In the genomic region with DNA sequence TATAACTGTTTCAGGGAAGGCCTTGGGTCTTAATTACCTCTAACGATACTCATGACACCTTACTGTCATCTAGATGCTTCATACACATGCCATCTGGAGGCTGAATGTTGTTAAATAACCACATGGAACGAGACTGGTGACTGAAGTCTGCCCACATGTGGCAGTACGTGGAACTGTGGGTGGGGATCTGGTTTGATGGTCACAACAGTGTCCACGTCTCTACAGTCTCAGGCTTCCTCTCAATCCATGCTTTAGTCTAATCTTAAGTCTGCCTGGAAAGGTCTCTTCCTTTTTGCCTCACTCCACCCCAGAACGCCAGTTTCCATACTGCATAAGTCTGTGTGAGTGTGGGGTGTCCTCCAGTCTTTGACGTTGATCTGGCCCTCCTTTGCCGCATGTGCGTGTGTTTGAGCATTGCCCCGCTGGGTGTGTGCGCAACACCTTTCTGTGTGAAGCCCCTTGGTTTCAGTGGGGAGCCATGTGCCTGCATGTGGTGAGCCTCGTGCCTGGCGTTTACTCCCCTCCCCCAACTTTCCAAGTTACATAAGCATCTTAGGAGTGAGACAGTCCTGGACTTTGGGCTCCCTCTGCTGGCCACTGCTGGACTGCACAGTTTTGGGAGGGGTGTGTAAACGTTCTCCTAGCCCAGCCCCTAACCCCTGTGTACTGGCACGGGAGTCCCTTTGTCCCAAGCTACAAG, we compare ENCODE assay signal across 8 mouse cellular contexts. TPM values are rescaled to one million over a fixed set of nuclear protein-coding genes. Genes with fewer than 3 reads are reported as not detected.
A peak's percentile ranks its signal among the peaks of the same experiment; 100 is the strongest.
DNase-seq lines count a peak whose midpoint lies in the region; ATAC-seq and TF ChIP-seq lines count a peak whose summit lies in the region.

No protein-coding gene starts in this region.

- peaks cover under 1% of the 10 kb centered on the region; the same call in 1 of the 2 replicates for H3K27me3 ChIP-seq in heart, embryonic 11.5 days (ENCODE audit: control insufficient read depth, insufficient read depth, low read length)
- H3K27me3 ChIP-seq in kidney, embryonic 15.5 days = no peaks in the 10 kb centered on the region
- H3K27me3 ChIP-seq in limb, embryonic 15.5 days = no peaks in the 10 kb centered on the region
- H3K27me3 ChIP-seq in midbrain, postnatal 0 days (ENCODE audit: insufficient read depth, low read length) = no peaks in the 10 kb centered on the region

- 2% methylated on average over 14 of the region's 14 CpGs for WGBS in heart, embryonic 11.5 days (ENCODE audit: insufficient replicate concordance)
- WGBS in kidney, embryonic 15.5 days = 1% methylated on average over 14 of the region's 14 CpGs
- 1% methylated on average over 14 of the region's 14 CpGs for WGBS in limb, embryonic 15.5 days
- WGBS in midbrain, postnatal 0 days = 2% methylated on average over 14 of the region's 14 CpGs

- peak; percentile 64 for ATAC-seq in erythroblast, adult 5-6 weeks (replicated peaks; ENCODE audit: low FRiP score, poor library complexity, severe bottlenecking)
- ATAC-seq in heart, embryonic 11.5 days (replicated peaks; ENCODE audit: insufficient number of reproducible peaks, low FRiP score, low TSS enrichment) = peak; percentile 64
- ATAC-seq in kidney, embryonic 15.5 days (replicated peaks; ENCODE audit: low FRiP score) = peak; percentile 75
- ATAC-seq in limb, embryonic 15.5 days (ENCODE audit: insufficient number of reproducible peaks, low FRiP score, low TSS enrichment, low read depth) = peak; percentile 84
- ATAC-seq in midbrain, postnatal 0 days (ENCODE audit: low FRiP score) = peak; percentile 79

- peaks cover 9% of the 10 kb centered on the region; the same call in 1 of the 2 replicates for H3K4me1 ChIP-seq in heart, embryonic 11.5 days (ENCODE audit: control insufficient read depth, insufficient read depth, low read length)
- peaks cover 55% of the 10 kb centered on the region for H3K4me1 ChIP-seq in kidney, embryonic 15.5 days
- H3K4me1 ChIP-seq in limb, embryonic 15.5 days = peaks cover 45% of the 10 kb centered on the region
- peaks cover 4% of the 10 kb centered on the region; the same call in 1 of the 2 replicates for H3K4me1 ChIP-seq in midbrain, postnatal 0 days (ENCODE audit: insufficient read depth, low read length)

- peak; percentile 96 for TF ChIP-seq CTCF in brain, embryonic 14.5 days (IDR thresholded peaks at IDR 0.05; ENCODE audit: borderline replicate concordance, extremely low read depth, insufficient read depth, insufficient read length)
- TF ChIP-seq CTCF in midbrain, postnatal 0 days (IDR thresholded peaks at IDR 0.05) = peak; percentile 93

- H3K36me3 ChIP-seq in heart, embryonic 11.5 days (ENCODE audit: control insufficient read depth, insufficient read depth, low read length) = no peaks in the 10 kb centered on the region
- H3K36me3 ChIP-seq in kidney, embryonic 15.5 days = no peaks in the 10 kb centered on the region
- H3K36me3 ChIP-seq in limb, embryonic 15.5 days = no peaks in the 10 kb centered on the region
- no peaks in the 10 kb centered on the region for H3K36me3 ChIP-seq in midbrain, postnatal 0 days (ENCODE audit: insufficient read depth, low read length)

- peak overlapping the region; percentile 32 for H3K4me3 ChIP-seq in heart, embryonic 11.5 days (ENCODE audit: low read depth, low read length)
- H3K4me3 ChIP-seq in kidney, embryonic 15.5 days (replicated peaks) = peak overlapping the region; percentile 39
- H3K4me3 ChIP-seq in limb, embryonic 15.5 days = peak overlapping the region; percentile 28
- H3K4me3 ChIP-seq in midbrain, postnatal 0 days (ENCODE audit: low read depth, low read length) = peak overlapping the region; percentile 4; the same call in 1 of the 2 replicates

- peak; percentile 90 for DNase-seq in CD4-positive helper T cell, adult 2 months (ENCODE audit: low read depth, low spot score)
- DNase-seq in brain, embryonic 14.5 days (ENCODE audit: low read depth) = peak; percentile 97
- DNase-seq in midbrain, postnatal 0 days (ENCODE audit: low spot score) = peak; percentile 97
- peak; percentile 68 to 82 for DNase-seq in spleen, postnatal 14 days (ENCODE audit: low spot score in 2 of 2)

- peak overlapping the region; percentile 83 for H3K4me2 ChIP-seq in heart, embryonic 11.5 days
- peak overlapping the region; percentile 80 for H3K4me2 ChIP-seq in kidney, embryonic 15.5 days
- H3K4me2 ChIP-seq in limb, embryonic 15.5 days = peak overlapping the region; percentile 67
- peak overlapping the region; percentile 41 for H3K4me2 ChIP-seq in midbrain, postnatal 0 days (ENCODE audit: low read depth, low read length, poor library complexity, severe bottlenecking)

- no peaks in the 10 kb centered on the region for H3K9me3 ChIP-seq in heart, embryonic 11.5 days (replicated peaks; ENCODE audit: control insufficient read depth, low read length)
- H3K9me3 ChIP-seq in kidney, embryonic 15.5 days (replicated peaks) = no peaks in the 10 kb centered on the region
- H3K9me3 ChIP-seq in limb, embryonic 15.5 days = no peaks in the 10 kb centered on the region
- H3K9me3 ChIP-seq in midbrain, postnatal 0 days (ENCODE audit: low read length) = no peaks in the 10 kb centered on the region

- H3K9ac ChIP-seq in heart, embryonic 11.5 days (ENCODE audit: low read depth, low read length) = peak overlapping the region; percentile 74
- peak overlapping the region; percentile 51 for H3K9ac ChIP-seq in kidney, embryonic 15.5 days
- no peak overlapping the region for H3K9ac ChIP-seq in limb, embryonic 15.5 days
- 0 out of 2 replicates have a peak overlapping the region, but pooled peaks have one; percentile 29 for H3K9ac ChIP-seq in midbrain, postnatal 0 days (replicated peaks; ENCODE audit: low read length, poor library complexity, severe bottlenecking)

- no peak for TF ChIP-seq POLR2A in brain, embryonic 14.5 days (IDR thresholded peaks at IDR 0.05; ENCODE audit: borderline replicate concordance, extremely low read depth, insufficient read depth, insufficient read length, poor library complexity, severe bottlenecking)

- H3K27ac ChIP-seq in heart, embryonic 11.5 days (ENCODE audit: low read depth, low read length) = 0 out of 2 replicates have a peak overlapping the region, but pooled peaks have one; percentile 66
- H3K27ac ChIP-seq in kidney, embryonic 15.5 days = peak overlapping the region; percentile 93
- peak overlapping the region; percentile 95 for H3K27ac ChIP-seq in limb, embryonic 15.5 days
- H3K27ac ChIP-seq in midbrain, postnatal 0 days (ENCODE audit: low read depth, low read length) = peak overlapping the region; percentile 73

RNA-seq across cellular contexts. Expression of gene Atp1a2, which starts 12.0 kb away (rescaled TPM):
- polyA plus RNA-seq in brain, embryonic 14.5 days (2012; rRNA removed) = 51.5 and 82.9 TPM in 2 replicates
- total RNA-seq in erythroblast, adult 5-6 weeks (2015; ENCODE audit: low replicate concordance) = not detected in 2 replicates
- not detected in 2 replicates for total RNA-seq in erythroblast, adult 5-6 weeks (2017; ENCODE audit: low replicate concordance)
- polyA plus RNA-seq in heart, embryonic 11.5 days (2014; fragmentation: Nextera tagmentation; extraction: Ambion mirVana) = 4.7 and 7.0 TPM in 2 replicates
- polyA plus RNA-seq in kidney, embryonic 15.5 days (2015; fragmentation: Nextera tagmentation; extraction: Ambion mirVana) = 2.2 and 2.9 TPM in 2 replicates
- polyA plus RNA-seq in limb, embryonic 15.5 days (2015; fragmentation: Nextera tagmentation; extraction: Ambion mirVana) = 5.0 and 8.4 TPM in 2 replicates
- total RNA-seq in midbrain, postnatal 0 days (2014; rRNA removed) = 398 and 409 TPM in 2 replicates
- polyA plus RNA-seq in midbrain, postnatal 0 days (2015; fragmentation: Nextera tagmentation; extraction: Ambion mirVana) = 94.4 and 100 TPM in 2 replicates

RNA-seq across cellular contexts. Expression of gene Kcnj9, which starts 19.3 kb away (rescaled TPM):
- 6.9 and 8.0 TPM in 2 replicates for polyA plus RNA-seq in brain, embryonic 14.5 days (2012; rRNA removed)
- total RNA-seq in erythroblast, adult 5-6 weeks (2015; ENCODE audit: low replicate concordance) = not detected in 2 replicates
- 2.1 TPM in 1 of 2 replicates, not detected in the other for total RNA-seq in erythroblast, adult 5-6 weeks (2017; ENCODE audit: low replicate concordance)
- 0.59 and 0.77 TPM in 2 replicates for polyA plus RNA-seq in heart, embryonic 11.5 days (2014; fragmentation: Nextera tagmentation; extraction: Ambion mirVana)
- polyA plus RNA-seq in kidney, embryonic 15.5 days (2015; fragmentation: Nextera tagmentation; extraction: Ambion mirVana) = not detected in 2 replicates
- 0.04 and 0.09 TPM in 2 replicates for polyA plus RNA-seq in limb, embryonic 15.5 days (2015; fragmentation: Nextera tagmentation; extraction: Ambion mirVana)
- 13.9 and 14.1 TPM in 2 replicates for total RNA-seq in midbrain, postnatal 0 days (2014; rRNA removed)
- 5.8 and 6.7 TPM in 2 replicates for polyA plus RNA-seq in midbrain, postnatal 0 days (2015; fragmentation: Nextera tagmentation; extraction: Ambion mirVana)

RNA-seq across cellular contexts. Expression of gene Kcnj10, which starts 31.2 kb away (rescaled TPM):
- 3.2 and 5.9 TPM in 2 replicates for polyA plus RNA-seq in brain, embryonic 14.5 days (2012; rRNA removed)
- 5.6 and 11.7 TPM in 2 replicates for total RNA-seq in erythroblast, adult 5-6 weeks (2015; ENCODE audit: low replicate concordance)
- total RNA-seq in erythroblast, adult 5-6 weeks (2017; ENCODE audit: low replicate concordance) = 0.85 and 2.8 TPM in 2 replicates
- 0.09 TPM in 1 of 2 replicates, not detected in the other for polyA plus RNA-seq in heart, embryonic 11.5 days (2014; fragmentation: Nextera tagmentation; extraction: Ambion mirVana)
- polyA plus RNA-seq in kidney, embryonic 15.5 days (2015; fragmentation: Nextera tagmentation; extraction: Ambion mirVana) = 0.83 and 1.0 TPM in 2 replicates
- 0.04 and 0.05 TPM in 2 replicates for polyA plus RNA-seq in limb, embryonic 15.5 days (2015; fragmentation: Nextera tagmentation; extraction: Ambion mirVana)
- 6.1 and 6.6 TPM in 2 replicates for total RNA-seq in midbrain, postnatal 0 days (2014; rRNA removed)
- polyA plus RNA-seq in midbrain, postnatal 0 days (2015; fragmentation: Nextera tagmentation; extraction: Ambion mirVana) = 3.6 and 3.9 TPM in 2 replicates

RNA-seq across cellular contexts. Expression of gene Igsf8, which starts 48.4 kb away (rescaled TPM):
- 110 and 207 TPM in 2 replicates for polyA plus RNA-seq in brain, embryonic 14.5 days (2012; rRNA removed)
- total RNA-seq in erythroblast, adult 5-6 weeks (2015; ENCODE audit: low replicate concordance) = 1.3 and 6.7 TPM in 2 replicates
- total RNA-seq in erythroblast, adult 5-6 weeks (2017; ENCODE audit: low replicate concordance) = 2.0 and 3.1 TPM in 2 replicates
- polyA plus RNA-seq in heart, embryonic 11.5 days (2014; fragmentation: Nextera tagmentation; extraction: Ambion mirVana) = 22.8 and 24.0 TPM in 2 replicates
- polyA plus RNA-seq in kidney, embryonic 15.5 days (2015; fragmentation: Nextera tagmentation; extraction: Ambion mirVana) = 48.9 and 54.4 TPM in 2 replicates
- polyA plus RNA-seq in limb, embryonic 15.5 days (2015; fragmentation: Nextera tagmentation; extraction: Ambion mirVana) = 51.4 and 62.7 TPM in 2 replicates
- total RNA-seq in midbrain, postnatal 0 days (2014; rRNA removed) = 114 and 115 TPM in 2 replicates
- 79.6 and 88.8 TPM in 2 replicates for polyA plus RNA-seq in midbrain, postnatal 0 days (2015; fragmentation: Nextera tagmentation; extraction: Ambion mirVana)

RNA-seq across cellular contexts. Expression of gene Atp1a4, which starts 51.6 kb away (rescaled TPM):
- polyA plus RNA-seq in brain, embryonic 14.5 days (2012; rRNA removed) = 0.05 and 0.08 TPM in 2 replicates
- not detected in 2 replicates for total RNA-seq in erythroblast, adult 5-6 weeks (2015; ENCODE audit: low replicate concordance)
- total RNA-seq in erythroblast, adult 5-6 weeks (2017; ENCODE audit: low replicate concordance) = not detected in 2 replicates
- 0.31 and 0.35 TPM in 2 replicates for polyA plus RNA-seq in heart, embryonic 11.5 days (2014; fragmentation: Nextera tagmentation; extraction: Ambion mirVana)
- polyA plus RNA-seq in kidney, embryonic 15.5 days (2015; fragmentation: Nextera tagmentation; extraction: Ambion mirVana) = 0.05 TPM in 1 of 2 replicates, not detected in the other
- polyA plus RNA-seq in limb, embryonic 15.5 days (2015; fragmentation: Nextera tagmentation; extraction: Ambion mirVana) = not detected in 2 replicates
- 0.05 and 0.14 TPM in 2 replicates for total RNA-seq in midbrain, postnatal 0 days (2014; rRNA removed)
- polyA plus RNA-seq in midbrain, postnatal 0 days (2015; fragmentation: Nextera tagmentation; extraction: Ambion mirVana) = 0.05 TPM in 1 of 2 replicates, not detected in the other

Comparison
In these comparisons a context has a peak if more than half of its experiments do, and no peak if none do; other contexts are left out.
1. Peak in every context shown above with its lines: DNase-seq, ATAC-seq, H3K4me3 ChIP-seq and H3K27ac ChIP-seq.